Mouse (Mus musculus) heart, postnatal 0 days (tissue): ENCODE results near the gene Tapbpl. TPM values are rescaled to one million over a fixed set of nuclear protein-coding genes. Genes with fewer than 3 reads are reported as not detected.
"Not testable (repeated sequence)": the region's sequence is repeated elsewhere in the genome, so short reads cannot be mapped to it uniquely, and the experiment has no call there.

Experiments
- ATAC-seq: fragments of 200-750 bp; cut with Nextera tagmentation; 2 replicates; pipeline ENCODE4 v1.8.0; 2017; ENCODE audit warnings: low read depth, moderate number of reproducible peaks, moderate library complexity; ENCODE audit not compliant: insufficient read depth
- DNase-seq: peaks from one replicate; pipeline ENCODE4 v3.0.0-alpha.2; 2016; ENCODE audit warnings: low spot score
- H3K27ac ChIP-seq: fragments of 300-500 bp; sonication (generic); 2 replicates; pipeline ENCODE4 v1.5.1; 2014; ENCODE audit warnings: low read depth, mild to moderate bottlenecking
- H3K27me3 ChIP-seq: fragments of 300-500 bp; sonication (generic); 2 replicates; pipeline ENCODE4 v1.6.1; 2014; ENCODE audit warnings: low read length, mixed read lengths; ENCODE audit not compliant: control insufficient read depth, insufficient read depth
- H3K36me3 ChIP-seq: fragments of 300-500 bp; sonication (generic); replicated peaks from 2 replicates; pipeline ENCODE4 v1.6.1; 2014; ENCODE audit warnings: low read length, mixed read lengths; ENCODE audit not compliant: control insufficient read depth, insufficient read depth
- H3K4me1 ChIP-seq: fragments of 300-500 bp; sonication (generic); 2 replicates; pipeline ENCODE4 v1.6.1; 2014; ENCODE audit warnings: antibody characterized with exemption; ENCODE audit not compliant: control insufficient read depth, insufficient read depth
- H3K4me2 ChIP-seq: fragments of 300-500 bp; sonication (generic); 2 replicates; pipeline ENCODE4 v1.6.1; 2014; ENCODE audit warnings: low read depth, mild to moderate bottlenecking, low read length, moderate library complexity
- H3K4me3 ChIP-seq: fragments of 300-500 bp; sonication (generic); 2 replicates; pipeline ENCODE4 v1.5.1; 2014; ENCODE audit warnings: low read depth, low read length
- H3K9ac ChIP-seq: fragments of 300-500 bp; sonication (generic); replicated peaks from 2 replicates; pipeline ENCODE4 v1.6.1; 2014; ENCODE audit warnings: low read depth, low read length, mixed read lengths
- H3K9me3 ChIP-seq: fragments of 300-500 bp; sonication (generic); replicated peaks from 2 replicates; pipeline ENCODE4 v1.6.1; 2016; ENCODE audit warnings: low read length; ENCODE audit not compliant: control insufficient read depth
- CTCF ChIP-seq: IDR thresholded peaks from 2 replicates; pipeline ENCODE4 v1.5.1; 2016; ENCODE audit warnings: antibody characterized with exemption, control low read depth, low read depth
- EP300 ChIP-seq: IDR thresholded peaks from 2 replicates; pipeline ENCODE4 v1.6.1; 2016; ENCODE audit warnings: antibody characterized with exemption, low read depth
- WGBS: fragments of 180-500 bp; shearing (Covaris S2); extraction: QIAGEN DNeasy Blood & Tissue Kit; methylation state at CpG from one replicate; pipeline ENCODE4 v1.1.7; 2014; 5-methylcytosine and 5-hydroxymethylcytosine counted together
- polyA plus RNA-seq: library from polyadenylated mRNA; unstranded; fragments of >200 nt; fragmentation: Nextera tagmentation; extraction: Ambion mirVana; gene quantifications from 2 replicates; pipeline ENCODE4 v1.2.1, GENCODE M21; 2015
- total RNA-seq: library from RNA; depleted of rRNA; stranded (reverse); fragments of >200 nt; gene quantifications from 2 replicates; pipeline ENCODE4 v1.2.3, GENCODE M21; 2014; ENCODE audit warnings: low replicate concordance

Gene Tapbpl
- total and polyA plus RNA-seq, 2 experiments from 2014 or later: 3.9 to 4.5 TPM

DNA sequence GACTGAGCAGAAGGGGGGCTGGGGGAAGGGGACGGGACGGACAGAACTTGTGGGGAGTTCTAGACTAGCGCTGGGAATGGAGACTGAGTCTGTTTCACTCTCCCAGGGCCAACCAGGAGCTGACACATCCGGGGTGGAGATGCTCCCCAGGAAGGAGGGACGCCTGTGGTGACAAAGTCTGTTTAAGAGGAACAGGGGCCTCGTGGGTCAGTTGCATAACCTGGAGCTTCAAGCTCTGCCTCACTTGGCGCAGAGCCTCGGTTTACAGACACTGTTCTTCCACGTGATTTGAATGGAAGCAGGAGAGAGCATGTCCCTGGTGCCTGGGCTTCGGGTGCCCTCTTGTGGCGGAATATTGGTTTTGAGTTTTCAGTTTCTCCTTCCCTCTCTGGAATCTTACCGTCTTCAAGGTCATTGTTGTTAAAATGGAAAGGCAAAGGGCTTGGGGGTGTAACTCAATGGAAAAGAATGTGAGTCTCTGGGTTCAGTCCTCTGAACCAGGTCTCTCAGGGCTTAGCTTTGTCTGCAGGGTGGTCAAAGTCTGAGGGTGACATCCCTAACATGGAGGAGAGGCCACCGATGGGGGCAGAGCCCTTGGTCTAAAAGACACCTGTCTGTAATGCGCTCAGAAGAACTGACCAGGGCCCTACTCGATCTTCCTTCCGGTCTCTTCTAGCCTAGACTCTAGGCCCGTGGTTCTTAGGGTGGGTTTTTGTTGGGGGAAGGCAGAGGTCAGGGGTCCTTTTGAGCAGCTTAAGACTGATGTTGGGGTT lies 40.0 kb upstream of the Tapbpl start:
- Histone ChIP-seq H3K27ac (peak overlapping the region; percentile 52; the same call in 1 of the 2 replicates), H3K27me3 (no peaks in the 10 kb centered on the region), H3K9ac (peak overlapping the region; percentile 20; the same call in 1 of the 2 replicates), H3K36me3 (no peaks in the 10 kb centered on the region), H3K4me1 (no peaks in the 10 kb centered on the region), H3K9me3 (no peaks in the 10 kb centered on the region), H3K4me3 (no peak overlapping the region), H3K4me2 (peak overlapping the region; percentile 36; the same call in 1 of the 2 replicates)
- 14% methylated on average over 17 of the region's 17 CpGs for WGBS
- TF ChIP-seq CTCF (peak; percentile 93), EP300 (peak; percentile 71)
- ATAC-seq: peak; percentile 94
- DNase-seq: peak; percentile 95

DNA sequence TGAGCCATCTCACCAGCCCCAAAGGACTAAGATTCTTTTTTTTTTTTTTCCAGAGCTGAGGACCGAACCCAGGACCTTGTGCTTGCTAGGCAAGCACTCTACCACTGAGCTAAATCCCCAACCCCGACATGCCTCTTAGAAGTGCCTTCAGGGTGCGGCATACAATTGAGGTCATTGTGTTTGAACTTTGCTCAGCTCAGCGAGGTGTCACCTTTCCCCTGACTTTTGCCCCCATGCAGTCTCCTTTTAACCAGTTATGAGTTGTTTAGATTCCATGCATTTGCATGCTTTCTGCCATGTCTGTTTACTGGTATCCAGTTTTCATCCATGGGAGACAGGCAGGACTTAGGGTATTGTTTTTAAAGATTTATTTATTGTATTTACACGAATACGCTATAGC lies 37.1 kb upstream of the Tapbpl start:
- Histone ChIP-seq H3K27ac (no peak overlapping the region), H3K4me2 (no peak overlapping the region), H3K27me3 (no peaks in the 10 kb centered on the region), H3K4me3 (no peak overlapping the region), H3K36me3 (no peaks in the 10 kb centered on the region), H3K9ac (no peak overlapping the region), H3K4me1 (no peaks in the 10 kb centered on the region), H3K9me3 (no peaks in the 10 kb centered on the region)
- ATAC-seq: no peak
- 48% methylated on average over 6 of the region's 6 CpGs for WGBS
- TF ChIP-seq EP300 (no peak), CTCF (no peak)
- DNase-seq: no peak

DNA sequence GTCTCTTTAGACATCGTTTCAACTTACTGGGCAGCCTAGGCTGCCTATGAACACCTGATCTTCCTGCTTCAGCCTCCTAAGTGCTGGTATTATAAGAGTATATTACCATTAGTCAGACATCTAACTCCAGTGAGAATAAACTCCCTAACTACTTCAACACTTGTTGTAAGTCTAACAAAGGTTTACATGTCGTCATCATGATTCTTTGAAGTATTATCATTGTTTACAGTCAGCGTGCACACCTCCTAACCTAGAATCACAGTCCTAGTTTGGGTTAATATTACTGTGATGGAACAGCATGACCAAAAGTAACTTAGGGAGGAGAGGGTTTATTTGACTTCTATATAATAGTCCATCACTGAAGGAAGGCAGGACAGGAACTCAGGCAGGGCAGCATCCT lies 35.8 kb upstream of the Tapbpl start:
- no peaks in the 10 kb centered on the region for H3K36me3 ChIP-seq
- 79% methylated on average over 3 of the region's 3 CpGs for WGBS
- H3K4me3 ChIP-seq: no peak overlapping the region
- no peak for DNase-seq
- ATAC-seq: no peak
- no peaks in the 10 kb centered on the region for H3K4me1 ChIP-seq
- no peak overlapping the region for H3K9ac ChIP-seq
- no peaks in the 10 kb centered on the region for H3K27me3 ChIP-seq
- no peaks in the 10 kb centered on the region for H3K9me3 ChIP-seq
- H3K27ac ChIP-seq: no peak overlapping the region
- no peak overlapping the region for H3K4me2 ChIP-seq
- no peak for TF ChIP-seq EP300
- TF ChIP-seq CTCF: no peak

DNA sequence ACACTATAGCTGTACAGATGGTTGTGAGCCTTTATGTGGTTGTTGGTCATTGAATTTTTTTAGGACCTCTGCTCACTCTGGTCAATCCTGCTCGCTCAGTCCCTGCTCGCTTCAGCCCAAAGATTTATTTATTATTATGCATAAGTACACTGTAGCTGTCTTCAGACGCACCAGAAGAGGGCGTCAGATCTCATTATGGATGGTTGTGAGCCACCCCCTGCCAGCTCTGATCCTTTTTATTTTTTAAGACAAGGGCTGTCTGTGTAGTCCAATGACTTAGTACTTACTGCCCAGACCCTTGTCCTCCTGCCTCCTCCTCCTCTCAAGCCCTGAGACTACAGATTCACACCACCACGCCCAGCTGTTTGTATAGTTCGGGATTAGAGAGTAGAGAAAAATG lies 34.9 kb upstream of the Tapbpl start:
- not testable (repeated sequence) for H3K27ac ChIP-seq, H3K4me3 ChIP-seq, H3K36me3 ChIP-seq, H3K4me1 ChIP-seq, DNase-seq, H3K9me3 ChIP-seq, H3K4me2 ChIP-seq, H3K9ac ChIP-seq, H3K27me3 ChIP-seq, ATAC-seq
- WGBS: 57% methylated on average over 6 of the region's 6 CpGs

DNA sequence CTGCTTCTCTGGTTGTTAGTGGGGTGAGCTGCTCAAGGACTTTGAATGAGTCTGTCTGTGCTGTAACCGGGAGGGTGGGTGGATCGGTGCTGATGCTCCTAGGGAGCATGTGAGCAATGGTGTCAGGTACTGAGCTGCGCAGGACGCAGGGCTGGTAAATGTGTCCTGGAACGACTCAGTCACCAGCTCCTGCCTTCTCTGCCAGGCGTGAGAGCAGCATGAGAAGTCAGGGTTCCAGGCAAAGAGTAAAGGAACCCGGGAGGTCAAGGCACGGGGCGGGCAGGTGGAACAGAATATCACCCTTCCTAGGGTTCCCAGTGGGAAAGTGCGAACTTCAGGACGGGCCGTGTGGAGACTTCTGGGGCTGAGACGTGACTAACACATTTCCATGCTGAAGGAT lies 34.4 kb upstream of the Tapbpl start:
- DNase-seq (no peak), ATAC-seq (no peak)
- 63% methylated on average over 13 of the region's 13 CpGs for WGBS

DNA sequence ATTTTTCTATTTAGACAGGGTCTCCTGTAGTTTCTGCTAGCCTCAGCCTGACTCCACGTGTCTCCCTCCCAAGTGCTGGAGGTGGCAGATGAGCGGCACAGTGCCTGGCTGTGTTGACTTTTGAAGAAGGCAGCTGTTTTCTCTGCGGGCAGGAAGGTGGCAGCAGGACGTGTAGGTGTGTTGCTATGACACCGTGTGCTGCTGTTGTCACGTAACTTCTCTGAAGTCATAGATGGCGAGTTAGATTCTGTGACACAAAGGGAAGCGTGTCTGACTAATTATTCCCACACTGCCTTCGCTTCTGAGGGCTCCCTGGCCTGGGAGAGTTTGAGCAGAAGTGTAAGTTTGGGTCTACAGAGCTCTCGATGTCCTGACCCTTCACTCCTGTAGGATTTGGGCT lies 33.6 kb upstream of the Tapbpl start:
- Histone ChIP-seq H3K9me3 (no peaks in the 10 kb centered on the region), H3K27me3 (no peaks in the 10 kb centered on the region), H3K4me2 (no peak overlapping the region), H3K4me3 (no peak overlapping the region), H3K27ac (no peak overlapping the region), H3K9ac (no peak overlapping the region), H3K36me3 (no peaks in the 10 kb centered on the region), H3K4me1 (no peaks in the 10 kb centered on the region)
- ATAC-seq (no peak), DNase-seq (no peak)
- TF ChIP-seq EP300 (no peak), CTCF (no peak)
- 45% methylated on average over 10 of the region's 10 CpGs for WGBS

More for the DNA sequence above, 34.4 kb upstream of the Tapbpl start:
- no peak for TF ChIP-seq CTCF
- TF ChIP-seq EP300: no peak
- no peak overlapping the region for H3K27ac ChIP-seq
- H3K4me1 ChIP-seq: no peaks in the 10 kb centered on the region
- no peak overlapping the region for H3K9ac ChIP-seq
- no peaks in the 10 kb centered on the region for H3K9me3 ChIP-seq
- no peaks in the 10 kb centered on the region for H3K27me3 ChIP-seq
- H3K4me3 ChIP-seq: no peak overlapping the region
- no peak overlapping the region for H3K4me2 ChIP-seq
- no peaks in the 10 kb centered on the region for H3K36me3 ChIP-seq
